Mouse (Mus musculus) lung, embryonic 15.5 days (tissue): ENCODE results near the gene Lrpprc. TPM values are rescaled to one million over a fixed set of nuclear protein-coding genes. Genes with fewer than 3 reads are reported as not detected.
"Not testable (repeated sequence)": the region's sequence is repeated elsewhere in the genome, so short reads cannot be mapped to it uniquely, and the experiment has no call there.

Source experiments
- ATAC-seq: fragments of 200-750 bp; cut with Nextera tagmentation; 2 replicates; pipeline ENCODE4 v1.8.0; 2017; ENCODE audit warnings: moderate number of reproducible peaks, borderline replicate concordance; ENCODE audit not compliant: low FRiP score, low TSS enrichment; ENCODE audit errors: extremely low read depth
- H3K27ac ChIP-seq: fragments of 300-500 bp; sonication (generic); 2 replicates; pipeline ENCODE4 v1.5.1; 2015; ENCODE audit warnings: moderate library complexity, mild to moderate bottlenecking, inconsistent platforms
- H3K27me3 ChIP-seq: fragments of 300-500 bp; sonication (generic); 2 replicates; pipeline ENCODE4 v1.6.1; 2015; ENCODE audit warnings: inconsistent platforms
- H3K36me3 ChIP-seq: fragments of 300-500 bp; sonication (generic); 2 replicates; pipeline ENCODE4 v1.6.1; 2015; ENCODE audit warnings: inconsistent platforms
- H3K4me1 ChIP-seq: fragments of 300-500 bp; sonication (generic); 2 replicates; pipeline ENCODE4 v1.6.1; 2015; ENCODE audit warnings: inconsistent platforms
- H3K4me2 ChIP-seq: fragments of 300-500 bp; sonication (generic); 2 replicates; pipeline ENCODE4 v1.6.1; 2015; ENCODE audit warnings: inconsistent platforms, mild to moderate bottlenecking, moderate library complexity
- H3K4me3 ChIP-seq: fragments of 300-500 bp; sonication (generic); 2 replicates; pipeline ENCODE4 v1.5.1; 2015; ENCODE audit warnings: mild to moderate bottlenecking, inconsistent platforms
- H3K9ac ChIP-seq: fragments of 300-500 bp; sonication (generic); 2 replicates; pipeline ENCODE4 v1.6.1; 2015; ENCODE audit warnings: inconsistent platforms
- H3K9me3 ChIP-seq: fragments of 300-500 bp; sonication (generic); 2 replicates; pipeline ENCODE4 v1.6.1; 2016; ENCODE audit warnings: inconsistent platforms
- WGBS: fragments of 180-500 bp; shearing (Covaris S2); methylation state at CpG from one replicate; pipeline ENCODE4 v1.1.7; 2015; 5-methylcytosine and 5-hydroxymethylcytosine counted together
- polyA plus RNA-seq: library from polyadenylated mRNA; unstranded; fragments of >200 nt; fragmentation: Nextera tagmentation; extraction: Ambion mirVana; gene quantifications from 2 replicates; pipeline ENCODE4 v1.2.1, GENCODE M21; 2015

Gene Lrpprc
- polyA plus RNA-seq = 34.9 and 38.2 TPM in 2 replicates

DNA sequence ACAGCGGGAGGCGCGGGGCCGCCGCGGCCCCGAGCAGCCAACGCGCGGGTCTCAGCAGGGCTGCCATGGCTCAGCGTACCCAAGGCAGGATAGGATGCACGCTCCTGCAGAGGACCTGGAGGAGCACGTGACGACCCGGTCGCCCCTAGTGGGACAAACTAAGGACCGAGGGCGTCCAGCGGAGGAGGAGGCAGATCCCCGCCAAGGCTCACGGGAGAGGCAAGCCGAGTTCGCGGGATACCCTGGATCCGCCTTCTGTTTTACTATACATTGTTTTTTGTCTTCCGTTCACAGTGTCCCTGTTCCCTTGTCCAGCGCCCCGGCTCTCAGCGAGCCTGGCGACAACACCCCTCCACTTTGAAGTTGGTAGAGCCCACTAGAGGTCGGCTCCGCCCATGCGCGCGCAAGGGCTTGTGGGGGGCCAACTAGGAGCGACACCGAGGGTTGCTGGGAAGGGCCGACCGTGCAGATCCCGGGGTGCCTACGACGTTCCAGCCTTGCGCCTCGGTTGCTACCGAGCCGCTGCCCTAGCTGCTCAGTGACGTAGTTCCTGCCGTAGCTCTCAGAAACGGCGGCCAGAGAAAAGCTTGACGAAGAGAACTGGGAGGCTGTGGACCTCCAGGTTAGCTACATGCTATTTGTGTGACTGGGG, at the start of gene Lrpprc:
TSS of gene Lrpprc (minus strand) at position 343 of the 652 bp plus-strand sequence.
- WGBS = under 1% methylated on average over 51 of the region's 51 CpGs
- peak within 1 kb of the TSS; percentile 70 for H3K27ac ChIP-seq

DNA sequence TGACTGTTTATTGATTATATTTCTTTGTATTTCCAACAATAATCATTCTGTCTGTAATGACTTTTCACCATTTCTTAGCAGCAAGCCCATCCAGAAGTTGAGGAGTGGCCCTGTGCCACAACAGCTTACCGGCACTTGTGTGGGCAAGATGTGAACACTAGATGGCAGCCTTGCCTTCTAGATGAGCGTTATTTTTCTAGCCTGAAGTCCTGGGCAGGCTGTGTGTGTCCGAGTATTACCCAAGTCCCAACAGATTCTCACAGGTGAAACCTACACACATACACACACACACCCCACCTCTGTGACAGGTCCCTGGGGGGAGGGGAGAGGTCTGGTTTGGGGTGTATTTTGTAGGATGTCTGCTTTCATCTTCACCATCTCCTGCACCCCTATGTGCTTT, 47.2 kb upstream of the Lrpprc start:
- no peak for ATAC-seq
- no peaks in the 10 kb centered on the region for H3K4me1 ChIP-seq
- WGBS = 1% methylated on average over 3 of the region's 3 CpGs

More for the DNA sequence above, at the start of gene Lrpprc:
- no peaks in the 10 kb centered on the region for H3K36me3 ChIP-seq
- H3K4me3 ChIP-seq = peak within 1 kb of the TSS; percentile 91
- H3K9ac ChIP-seq = peak within 1 kb of the TSS; percentile 72
- H3K27me3 ChIP-seq = no peaks in the 10 kb centered on the region
- H3K4me1 ChIP-seq = peaks cover 25% of the 10 kb centered on the region
- H3K9me3 ChIP-seq = no peaks in the 10 kb centered on the region
- H3K4me2 ChIP-seq = peak within 1 kb of the TSS; percentile 68
- peak; percentile 97 for ATAC-seq

DNA sequence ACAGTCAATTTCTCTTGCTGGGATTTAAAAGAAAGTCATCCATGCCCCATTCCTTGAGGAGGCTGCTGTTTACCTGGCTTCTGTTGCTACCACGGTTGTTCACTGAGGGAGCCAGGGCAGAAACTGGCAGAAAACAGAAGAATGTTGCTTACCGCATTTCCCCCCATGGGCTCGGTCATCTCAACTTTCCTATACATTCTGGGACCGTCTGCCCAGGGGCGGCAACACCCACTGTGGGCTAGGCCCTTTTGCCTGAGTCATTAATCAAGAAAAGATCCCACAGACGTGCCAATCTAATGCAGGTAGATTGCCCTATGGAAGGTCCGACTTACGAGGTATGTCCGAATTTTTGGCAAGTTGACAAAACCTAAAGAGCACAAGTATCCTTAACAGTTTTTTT, 44.7 kb upstream of the Lrpprc start:
- no peak overlapping the region for H3K4me2 ChIP-seq
- WGBS = 66% methylated on average over 9 of the region's 9 CpGs
- no peak overlapping the region for H3K27ac ChIP-seq
- no peaks in the 10 kb centered on the region for H3K9me3 ChIP-seq
- ATAC-seq = no peak
- no peak overlapping the region for H3K9ac ChIP-seq
- H3K4me1 ChIP-seq = no peaks in the 10 kb centered on the region
- H3K4me3 ChIP-seq = no peak overlapping the region
- peaks cover 8% of the 10 kb centered on the region; the same call in 1 of the 2 replicates for H3K27me3 ChIP-seq
- no peaks in the 10 kb centered on the region for H3K36me3 ChIP-seq

More for the DNA sequence above, 47.2 kb upstream of the Lrpprc start:
- H3K27me3 ChIP-seq = peaks cover 8% of the 10 kb centered on the region; the same call in 1 of the 2 replicates
- H3K4me2 ChIP-seq = no peak overlapping the region
- H3K9me3 ChIP-seq = no peaks in the 10 kb centered on the region
- H3K27ac ChIP-seq = no peak overlapping the region
- no peak overlapping the region for H3K9ac ChIP-seq
- no peak overlapping the region for H3K4me3 ChIP-seq
- no peaks in the 10 kb centered on the region for H3K36me3 ChIP-seq

DNA sequence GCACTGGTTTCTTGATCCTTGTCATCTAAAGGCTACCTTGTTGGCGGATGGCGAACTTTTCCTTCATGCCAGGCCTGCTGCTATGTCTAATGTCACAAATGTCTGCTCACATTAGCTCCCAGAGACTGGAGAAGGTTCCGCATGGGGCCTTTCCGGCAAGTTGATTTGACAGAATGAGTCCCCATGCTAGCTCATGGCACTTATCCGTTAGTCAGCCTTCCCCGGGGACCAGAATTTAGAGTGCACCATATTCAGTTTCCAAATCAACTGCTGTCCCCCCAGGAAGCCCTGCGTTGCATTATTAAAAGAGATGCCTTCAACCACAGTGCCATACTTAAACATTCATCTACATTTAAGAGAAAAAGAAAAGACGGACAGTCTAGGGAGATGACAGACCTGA, 41.8 kb upstream of the Lrpprc start:
- WGBS = 66% methylated on average over 8 of the region's 8 CpGs
- H3K4me2 ChIP-seq = no peak overlapping the region
- ATAC-seq = no peak

DNA sequence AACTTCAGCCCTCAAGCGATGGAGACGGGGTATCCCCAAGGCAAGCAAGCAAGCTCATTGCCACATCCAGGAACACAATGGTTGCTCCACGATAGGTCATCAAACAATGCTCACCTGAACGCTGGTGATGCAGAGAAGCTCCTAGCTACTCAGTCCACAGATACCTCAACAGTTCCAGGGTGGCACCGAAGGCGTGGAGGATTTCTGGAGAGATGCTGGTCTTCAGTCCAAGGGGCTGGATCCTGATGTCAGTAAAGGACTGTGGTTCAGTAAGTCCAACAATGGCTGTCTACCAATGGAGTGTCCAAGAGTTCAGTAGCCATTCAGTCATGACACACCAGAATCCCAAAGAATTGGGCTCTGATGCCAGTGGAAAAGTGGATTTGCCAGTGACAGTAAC, 37.7 kb upstream of the Lrpprc start:
- WGBS = 88% methylated on average over 6 of the region's 6 CpGs
- H3K4me1 ChIP-seq = no peaks in the 10 kb centered on the region

More for the DNA sequence above, 41.8 kb upstream of the Lrpprc start:
- Histone ChIP-seq H3K27me3 (peaks cover 8% of the 10 kb centered on the region; the same call in 1 of the 2 replicates), H3K4me1 (no peaks in the 10 kb centered on the region), H3K36me3 (no peaks in the 10 kb centered on the region), H3K4me3 (no peak overlapping the region), H3K9me3 (no peaks in the 10 kb centered on the region), H3K9ac (no peak overlapping the region), H3K27ac (no peak overlapping the region)

GRCm38 (mm10) chr17:84820603-84821002, 30.0 kb upstream of the Lrpprc start:
- whole genome bisulfite sequencing = 6% methylated on average over 4 of the region's 4 CpGs
- H3K9me3 ChIP-seq = no peaks in the 10 kb centered on the region
- H3K27ac ChIP-seq = no peak overlapping the region
- no peaks in the 10 kb centered on the region for H3K4me1 ChIP-seq
- H3K27me3 ChIP-seq = no peaks in the 10 kb centered on the region
- H3K9ac ChIP-seq = no peak overlapping the region
- ATAC-seq = no peak
- no peaks in the 10 kb centered on the region for H3K36me3 ChIP-seq
- no peak overlapping the region for H3K4me2 ChIP-seq
- H3K4me3 ChIP-seq = no peak overlapping the region

More for the DNA sequence above, 37.7 kb upstream of the Lrpprc start:
- Histone ChIP-seq H3K4me3 (no peak overlapping the region), H3K27ac (no peak overlapping the region), H3K4me2 (no peak overlapping the region), H3K9me3 (no peaks in the 10 kb centered on the region), H3K27me3 (peaks cover 1% of the 10 kb centered on the region; the same call in 1 of the 2 replicates), H3K36me3 (no peaks in the 10 kb centered on the region), H3K9ac (no peak overlapping the region)
- ATAC-seq = no peak

DNA sequence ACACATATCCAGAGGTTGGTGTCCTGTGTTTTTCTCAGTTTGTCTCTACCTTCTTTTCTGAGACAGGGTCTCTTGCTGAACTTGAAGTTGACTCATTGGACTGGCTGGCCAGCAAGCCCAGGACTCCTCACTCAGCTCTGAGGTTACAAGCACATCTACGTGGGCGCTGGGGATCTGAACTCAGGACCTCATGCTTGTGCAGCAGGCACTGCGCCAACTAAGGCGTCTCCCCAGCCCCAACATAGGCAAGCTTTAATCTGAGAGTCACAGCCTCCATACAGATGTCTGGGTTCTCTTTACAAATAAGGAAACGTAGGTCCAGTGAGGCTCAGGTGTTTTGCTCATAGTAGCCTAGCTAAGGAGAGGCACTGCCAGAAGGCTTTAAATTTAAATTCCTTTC, 27.8 kb upstream of the Lrpprc start:
- H3K36me3 ChIP-seq = no peaks in the 10 kb centered on the region
- no peak overlapping the region for H3K4me3 ChIP-seq
- no peak overlapping the region for H3K9ac ChIP-seq
- no peaks in the 10 kb centered on the region for H3K4me1 ChIP-seq
- no peaks in the 10 kb centered on the region for H3K9me3 ChIP-seq
- no peak overlapping the region for H3K27ac ChIP-seq
- 83% methylated on average over 5 of the region's 5 CpGs for WGBS
- no peak overlapping the region for H3K4me2 ChIP-seq
- H3K27me3 ChIP-seq = no peaks in the 10 kb centered on the region
- no peak for ATAC-seq

- no peaks in the 10 kb centered on the region for H3K36me3 ChIP-seq
- 64% methylated on average over 9 of the region's 9 CpGs for WGBS
- ATAC-seq = no peak
- no peak overlapping the region for H3K4me2 ChIP-seq
- H3K27me3 ChIP-seq = no peaks in the 10 kb centered on the region
- no peaks in the 10 kb centered on the region for H3K4me1 ChIP-seq
- no peaks in the 10 kb centered on the region for H3K9me3 ChIP-seq
- no peak overlapping the region for H3K9ac ChIP-seq
- no peak overlapping the region for H3K4me3 ChIP-seq
- H3K27ac ChIP-seq = no peak overlapping the region
Observed at GRCm38 (mm10) chr17:84816014-84816461, 25.4 kb upstream of the Lrpprc start.

- Histone ChIP-seq H3K36me3 (no peaks in the 10 kb centered on the region), H3K4me3 (no peak overlapping the region), H3K27me3 (no peaks in the 10 kb centered on the region), H3K9me3 (no peaks in the 10 kb centered on the region), H3K9ac (no peak overlapping the region), H3K4me2 (no peak overlapping the region), H3K27ac (no peak overlapping the region), H3K4me1 (no peaks in the 10 kb centered on the region)
- ATAC-seq = no peak
- WGBS = 69% methylated on average over 7 of the region's 7 CpGs
Observed at GRCm38 (mm10) chr17:84814905-84815304, 24.3 kb upstream of the Lrpprc start.

GRCm38 (mm10) chr17:84814192-84814591, 23.6 kb upstream of the Lrpprc start:
- H3K9me3 ChIP-seq, H3K4me2 ChIP-seq, H3K9ac ChIP-seq, H3K27me3 ChIP-seq, H3K4me3 ChIP-seq, H3K27ac ChIP-seq, ATAC-seq, H3K4me1 ChIP-seq, H3K36me3 ChIP-seq: not testable (repeated sequence)
- 75% methylated on average over 14 of the region's 14 CpGs for WGBS

DNA sequence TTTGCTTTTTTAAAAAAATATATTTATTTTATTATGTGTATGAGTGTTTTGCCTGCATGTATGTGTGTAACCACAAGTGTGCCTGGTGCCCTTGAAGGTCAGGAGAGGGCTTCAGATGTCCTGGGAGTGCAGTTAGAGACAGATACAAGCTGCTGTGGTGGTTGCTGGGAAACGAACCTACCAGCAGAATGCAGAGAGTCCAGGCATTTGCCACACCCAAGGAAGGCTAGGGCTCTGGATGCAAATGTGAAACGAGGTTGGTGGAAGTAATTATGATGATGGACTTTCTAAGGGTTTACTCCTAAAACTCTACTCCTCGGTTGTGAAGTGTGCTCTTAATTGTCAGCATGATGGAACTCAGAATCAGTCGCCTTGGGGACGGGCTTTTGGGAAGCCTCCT, 1.4 kb upstream of the Lrpprc start:
- Histone ChIP-seq H3K4me2 (peak overlapping the region; percentile 68; the same call in 1 of the 2 replicates), H3K9ac (no peak overlapping the region), H3K27ac (no peak overlapping the region), H3K27me3 (no peaks in the 10 kb centered on the region), H3K36me3 (no peaks in the 10 kb centered on the region), H3K4me1 (peaks cover 25% of the 10 kb centered on the region), H3K4me3 (no peak overlapping the region), H3K9me3 (no peaks in the 10 kb centered on the region)
- ATAC-seq = no peak
- 68% methylated on average over 5 of the region's 5 CpGs for WGBS

- no peaks in the 10 kb centered on the region for H3K36me3 ChIP-seq
- WGBS = 2% methylated on average over 8 of the region's 8 CpGs
- H3K4me3 ChIP-seq = peak overlapping the region; percentile 91
- H3K4me2 ChIP-seq = peak overlapping the region; percentile 68
- peak overlapping the region; percentile 70 for H3K27ac ChIP-seq
- no peak for ATAC-seq
- H3K27me3 ChIP-seq = no peaks in the 10 kb centered on the region
- peak overlapping the region; percentile 72 for H3K9ac ChIP-seq
- no peaks in the 10 kb centered on the region for H3K9me3 ChIP-seq
- H3K4me1 ChIP-seq = peaks cover 25% of the 10 kb centered on the region
Observed at GRCm38 (mm10) chr17:84791156-84791555, 567 bp upstream of the Lrpprc start.
